Mouse (Mus musculus) liver, postnatal 0 days (tissue): ENCODE data around the gene Ripk1.

Source experiments
- CTCF ChIP-seq: sonication (generic); IDR thresholded peaks from 2 replicates; pipeline ENCODE4 v1.5.1; 2016; ENCODE audit warnings: antibody characterized with exemption, low read depth
- EP300 ChIP-seq: IDR thresholded peaks from 2 replicates; pipeline ENCODE4 v1.6.1; 2016; ENCODE audit warnings: antibody characterized with exemption, low read depth, mild to moderate bottlenecking

- TF ChIP-seq CTCF = no peak
- no peak for TF ChIP-seq EP300
Measured at GRCm38 (mm10) chr13:34045511-34046249, 43.5 kb downstream of the Ripk1 start.
